Mouse (Mus musculus): ENCODE data around the gene Ell2.
A peak's percentile ranks its signal among the peaks of the same experiment; 100 is the strongest.

Ell2 gene

DNA sequence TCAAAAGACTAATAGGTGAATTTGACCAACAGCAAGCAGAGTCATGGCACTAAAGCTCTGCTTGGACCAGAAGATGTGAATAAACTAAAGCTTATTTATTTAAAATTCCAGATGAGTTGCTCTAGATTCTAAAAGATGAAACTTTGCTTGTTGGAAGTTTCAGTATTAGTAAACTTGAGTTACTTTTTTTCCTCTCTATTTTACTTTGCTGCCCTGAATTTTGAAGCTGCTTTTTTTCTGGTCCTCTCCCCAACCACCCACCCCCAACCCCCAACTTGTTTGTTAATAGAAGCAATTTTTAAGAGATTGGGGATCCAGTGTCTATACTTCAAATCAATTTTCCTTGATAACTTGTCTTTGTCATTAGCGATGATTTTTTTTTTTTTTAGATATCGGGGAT is 64.2 kb downstream of the Ell2 start:
- DNase-seq (ENCODE audit: low spot score) = no peak

DNA sequence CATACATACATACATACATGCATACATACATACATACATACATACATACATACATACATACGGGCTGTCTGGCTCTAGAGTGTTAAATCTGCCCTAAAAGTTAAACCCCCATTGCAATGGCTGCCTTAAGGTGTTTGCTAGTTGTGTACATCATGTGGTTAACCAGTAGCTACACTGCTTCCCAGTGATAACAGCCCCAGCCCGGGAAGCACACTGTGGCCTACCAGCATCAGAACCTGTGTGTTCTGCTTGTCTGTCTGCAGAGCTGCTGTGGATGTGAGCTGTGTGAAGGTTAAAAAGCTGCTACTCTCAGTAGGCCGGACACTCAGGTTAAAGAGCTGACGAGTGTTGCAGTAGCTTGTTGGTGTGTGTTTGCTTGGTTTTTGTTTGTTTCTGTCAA is 64.8 kb downstream of the Ell2 start:
- no peak for DNase-seq (ENCODE audit: low spot score)

GRCm38 (mm10) chr13:75771984-75772730 is 65.6 kb downstream of the Ell2 start:
- DNase-seq (ENCODE audit: low spot score) = no peak

DNA sequence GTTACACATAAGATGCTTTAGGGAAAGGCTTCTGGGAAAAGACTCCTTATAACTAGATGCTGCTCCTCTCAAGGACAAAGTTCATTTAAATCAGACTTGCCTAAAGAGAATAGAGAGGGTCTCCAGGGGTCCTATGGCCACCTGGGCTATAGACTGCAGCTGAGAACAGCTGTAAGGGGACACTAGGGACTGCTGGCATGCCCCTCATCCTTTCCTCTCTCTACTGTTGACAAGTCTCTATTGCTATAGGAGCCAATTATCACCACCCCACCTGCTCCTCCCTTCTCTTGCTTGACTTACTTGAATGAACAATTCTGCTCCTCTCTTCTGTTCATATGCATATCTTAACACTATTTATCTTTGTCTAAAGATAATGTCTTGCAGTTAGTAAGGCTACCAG is 69.4 kb downstream of the Ell2 start:
- DNase-seq (ENCODE audit: low spot score) = no peak

DNA sequence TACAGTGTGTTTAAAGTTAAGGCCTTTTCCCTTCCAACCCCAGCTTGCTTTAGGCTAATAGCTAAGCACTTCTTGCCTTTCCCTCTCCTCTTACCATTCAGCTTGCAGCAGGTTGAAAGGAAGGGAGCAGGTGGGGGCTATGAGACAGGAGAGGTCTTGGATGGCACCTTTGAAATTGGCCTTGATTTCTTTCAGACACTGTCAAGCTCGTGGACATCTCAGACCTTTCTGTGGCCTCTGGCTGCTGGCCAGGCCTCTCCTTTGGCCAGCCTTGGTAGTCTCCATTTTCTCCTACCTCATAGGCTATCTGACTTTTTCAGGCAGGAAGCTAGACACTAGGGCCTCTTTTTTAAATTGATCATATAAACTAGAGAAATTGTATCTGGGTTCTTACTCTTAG is 70.1 kb downstream of the Ell2 start:
- DNase-seq (ENCODE audit: low spot score) = no peak

- DNase-seq (ENCODE audit: low spot score) = no peak
Observed at GRCm38 (mm10) chr13:75778156-75778555, 71.6 kb downstream of the Ell2 start.

DNA sequence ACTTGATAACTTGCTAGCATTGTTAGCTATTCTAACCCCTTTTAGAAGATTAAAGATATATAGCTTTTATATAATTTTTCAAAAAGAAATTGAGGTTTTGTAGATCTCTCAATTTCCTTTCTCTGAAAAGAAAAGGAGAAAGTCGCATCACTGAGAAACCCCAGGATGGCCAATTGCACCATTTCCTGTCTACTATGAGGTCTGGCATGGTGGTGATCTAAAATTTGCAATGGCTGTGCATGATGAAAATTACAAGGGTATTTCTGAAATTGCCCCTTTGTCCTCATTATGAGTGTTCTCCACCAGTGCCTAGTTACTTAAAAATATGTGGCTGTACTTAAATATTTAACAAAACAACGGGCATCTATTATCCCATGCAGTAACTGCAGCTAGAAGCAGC is 72.6 kb downstream of the Ell2 start:
- no peak for DNase-seq (ENCODE audit: low spot score)

- DNase-seq (ENCODE audit: low spot score) = no peak
Observed at GRCm38 (mm10) chr13:75780096-75780495, 73.5 kb downstream of the Ell2 start.

DNA sequence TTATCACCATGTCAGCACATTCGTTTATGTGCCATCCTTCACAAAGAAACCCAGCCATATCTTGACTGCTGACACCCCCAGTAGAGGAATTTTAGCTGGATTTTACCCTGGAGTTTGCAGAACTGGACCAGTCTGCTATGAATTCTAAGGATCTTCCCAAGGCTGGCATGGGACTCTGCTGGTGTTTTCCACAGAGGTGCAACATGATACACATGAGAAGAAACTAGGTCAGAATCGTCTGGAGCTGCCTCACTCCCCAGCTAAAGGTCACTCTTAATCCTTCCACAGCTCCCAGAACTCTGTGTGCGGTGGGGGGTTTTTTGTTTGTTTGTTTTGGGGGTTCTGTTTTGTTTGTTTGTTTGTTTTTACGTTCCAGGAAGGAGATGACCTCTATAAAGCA is 79.2 kb downstream of the Ell2 start:
- DNase-seq (ENCODE audit: low spot score) = no peak

DNA sequence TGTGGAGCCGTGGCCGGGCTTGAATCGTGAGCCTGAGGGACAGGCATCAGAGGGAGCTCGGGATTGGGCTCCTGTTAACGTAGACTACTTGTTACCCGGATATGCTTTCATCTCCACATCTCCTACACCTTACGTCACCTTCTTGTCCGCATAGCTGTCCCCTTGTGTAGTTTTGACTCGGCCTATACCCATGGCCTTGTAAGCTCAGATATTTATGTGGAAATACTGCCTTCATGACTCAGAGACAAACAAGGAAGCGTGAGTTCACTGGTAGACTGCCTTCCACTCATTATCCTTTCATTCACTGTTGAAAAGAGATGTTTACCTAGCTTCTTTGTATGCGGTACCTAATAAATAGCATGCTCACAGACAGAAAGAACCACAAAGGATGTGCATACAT is 79.7 kb downstream of the Ell2 start:
- no peak for DNase-seq (ENCODE audit: low spot score)

- DNase-seq (ENCODE audit: low spot score) = no peak
Observed at GRCm38 (mm10) chr13:75787364-75787763, 80.8 kb downstream of the Ell2 start.

DNA sequence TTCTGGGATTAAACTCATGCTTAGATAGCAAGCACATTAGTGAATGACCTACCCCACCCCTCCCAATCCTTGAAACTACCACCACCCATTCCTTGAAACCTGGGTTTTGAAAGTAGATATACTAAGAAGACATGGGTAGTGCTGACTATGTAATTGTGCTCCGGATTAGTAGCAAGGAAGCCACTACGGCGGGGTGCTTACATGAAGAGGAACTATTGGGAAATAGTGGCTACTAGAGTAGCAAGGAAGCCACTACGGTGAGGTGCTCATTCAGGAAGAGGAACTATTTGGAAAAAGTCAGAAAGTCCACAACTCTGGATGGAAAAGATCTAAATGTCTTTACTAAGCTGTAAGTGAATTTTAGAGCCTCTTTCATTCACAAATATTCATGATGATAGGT is 81.6 kb downstream of the Ell2 start:
- no peak for DNase-seq (ENCODE audit: low spot score)

GRCm38 (mm10) chr13:75789061-75789834 is 82.7 kb downstream of the Ell2 start:
- no peak for DNase-seq (ENCODE audit: low spot score)

DNA sequence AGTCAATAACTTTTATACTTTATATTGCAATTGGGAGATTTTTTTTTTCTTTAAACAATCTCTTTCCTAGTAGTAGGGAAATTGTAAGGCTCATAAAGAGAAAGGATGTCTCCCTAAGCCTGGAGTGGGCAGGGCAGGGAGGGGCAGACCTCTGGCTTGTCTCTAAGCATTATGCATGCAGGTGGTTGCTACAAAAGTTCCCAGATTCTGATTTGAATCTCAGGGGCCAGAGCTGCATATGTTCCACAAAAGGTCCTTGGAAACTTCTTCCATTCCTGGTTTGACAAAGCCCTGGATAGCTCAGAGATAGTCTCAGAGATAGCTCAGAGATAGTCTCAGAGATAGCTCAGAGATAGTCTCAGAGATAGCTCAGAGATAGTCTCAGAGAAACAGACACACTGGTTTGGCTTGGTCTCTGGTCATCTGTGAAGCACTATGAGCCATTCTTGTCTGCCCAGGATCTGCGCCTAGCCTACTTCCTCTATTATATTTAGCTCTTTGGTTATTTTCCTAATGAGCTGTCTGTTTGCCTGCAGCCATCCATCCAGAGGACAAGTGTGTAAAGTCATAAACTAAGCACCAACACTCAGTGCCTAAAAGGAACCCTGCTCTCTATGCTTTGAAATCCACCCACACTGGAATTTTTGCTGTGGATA is 84.1 kb downstream of the Ell2 start:
- DNase-seq (ENCODE audit: low spot score) = no peak

- DNase-seq (ENCODE audit: low spot score) = no peak
Observed at GRCm38 (mm10) chr13:75793863-75794629, 87.5 kb downstream of the Ell2 start.

DNA sequence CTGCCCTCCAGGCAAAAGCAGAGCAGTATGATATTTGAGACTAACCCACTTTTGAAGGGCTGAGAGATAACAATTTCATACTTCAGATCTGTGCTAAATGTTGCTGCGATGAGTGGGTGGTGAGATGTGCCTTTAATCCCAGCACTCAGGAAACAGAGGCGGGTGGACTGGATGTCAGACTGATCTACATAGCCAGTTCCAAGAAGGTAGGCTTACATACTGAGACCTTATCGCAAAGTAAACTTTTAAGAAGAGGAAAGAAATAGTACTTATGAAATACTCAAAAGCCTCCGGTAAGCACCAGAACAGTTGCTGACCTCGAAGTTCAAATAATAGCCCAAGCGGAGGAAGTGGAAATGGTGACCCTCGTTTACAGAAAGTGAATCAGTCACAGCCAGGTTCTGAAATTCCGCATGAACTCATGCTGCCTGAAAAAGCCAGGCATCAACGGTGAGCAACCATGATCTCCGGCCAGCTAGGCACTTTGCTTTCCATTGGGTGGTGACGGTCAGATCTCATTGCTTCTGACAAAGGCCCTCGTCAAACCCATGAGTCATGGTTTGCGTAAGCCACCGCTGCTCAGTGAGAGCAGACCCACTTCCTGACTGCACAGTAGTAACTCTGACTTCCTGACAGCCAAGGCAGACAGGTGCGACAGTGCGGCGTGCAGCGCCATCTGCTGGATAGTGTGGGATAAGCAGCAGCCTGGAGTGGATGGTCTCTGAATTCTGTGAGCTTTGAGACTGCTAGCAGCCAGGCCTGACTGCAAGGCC is 91.0 kb downstream of the Ell2 start:
- peak; percentile 91 for DNase-seq (ENCODE audit: low spot score)

- DNase-seq (ENCODE audit: low spot score) = no peak
Observed at GRCm38 (mm10) chr13:75798413-75799302, 92.1 kb downstream of the Ell2 start.

DNA sequence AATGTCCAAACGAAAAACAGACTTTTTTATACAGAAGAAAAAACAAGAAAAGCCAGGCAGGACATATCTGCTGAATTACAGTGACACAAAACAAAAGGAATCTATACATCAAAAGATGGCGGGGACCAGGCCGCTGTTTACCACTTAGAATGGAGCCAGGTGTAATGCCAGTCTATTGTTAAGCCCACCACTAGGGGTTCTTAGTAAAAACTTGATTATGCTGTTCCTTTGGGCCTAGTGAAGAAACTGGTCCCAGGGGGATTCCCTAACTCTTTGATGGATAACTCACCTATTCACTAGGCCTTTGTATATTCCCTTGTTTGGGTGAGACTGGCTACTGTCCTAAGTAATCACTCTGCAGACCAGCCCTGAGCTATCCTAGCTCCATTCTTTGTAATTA is 92.9 kb downstream of the Ell2 start:
- DNase-seq (ENCODE audit: low spot score) = no peak

DNA sequence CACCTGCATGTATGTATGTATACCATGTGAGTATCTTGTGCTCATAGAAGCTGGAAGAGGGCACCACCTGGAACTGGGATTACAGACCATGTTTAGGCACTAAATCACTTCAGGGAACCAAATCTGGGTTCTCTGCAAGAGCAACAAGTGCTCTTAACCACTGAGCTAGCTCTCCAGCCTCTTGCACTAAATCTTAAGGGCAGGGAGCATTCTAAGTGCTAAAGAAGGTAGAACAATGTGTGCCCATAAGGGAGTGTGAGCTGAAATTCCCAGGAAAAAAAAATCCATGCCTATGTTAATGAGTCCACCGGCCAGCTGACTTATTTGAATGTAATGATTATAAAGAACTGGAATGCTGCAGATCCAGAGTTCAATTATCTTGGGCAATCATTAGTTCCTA is 101.4 kb downstream of the Ell2 start:
- DNase-seq (ENCODE audit: low spot score) = no peak

- no peak for DNase-seq (ENCODE audit: low spot score)
Observed at GRCm38 (mm10) chr13:75809957-75810356, 103.4 kb downstream of the Ell2 start.

GRCm38 (mm10) chr13:75817183-75817582 is 110.6 kb downstream of the Ell2 start:
- no peak for DNase-seq (ENCODE audit: low spot score)

Data from T-cell, adult 2 months (primary cell).